Mouse (Mus musculus): ENCODE measurements around the gene Tbc1d17. TPM values are rescaled to one million over a fixed set of nuclear protein-coding genes. Genes with fewer than 3 reads are reported as not detected.

Tbc1d17 gene
- polyA plus RNA-seq, 1 experiment: 46.7 TPM

GRCm38 (mm10) chr7:44792781-44793180, 56.1 kb downstream of the Tbc1d17 start:
- Histone ChIP-seq H3K27ac (ENCODE audit: insufficient read depth, low read length) (no peak overlapping the region), H3K27me3 (ENCODE audit: control insufficient read depth, insufficient read depth, low read length, poor library complexity, severe bottlenecking) (no peaks in the 10 kb centered on the region), H3K36me3 (ENCODE audit: control insufficient read depth, insufficient read depth, low read length, poor library complexity, severe bottlenecking) (no peaks in the 10 kb centered on the region), H3K9me3 (replicated peaks; ENCODE audit: control insufficient read depth, insufficient read depth, low read length, poor library complexity, severe bottlenecking) (peaks cover 17% of the 10 kb centered on the region; the same call in 1 of the 2 replicates), H3K4me1 (ENCODE audit: control insufficient read depth, insufficient read depth, low read length) (no peaks in the 10 kb centered on the region), H3K4me3 (ENCODE audit: low read depth, low read length) (no peak overlapping the region), H3K9ac (ENCODE audit: low read depth, poor library complexity, severe bottlenecking) (no peak overlapping the region)
- no peak for TF ChIP-seq POLR2A (IDR thresholded peaks at IDR 0.05; ENCODE audit: insufficient read depth, low read length)
- no peak for TF ChIP-seq CTCF (IDR thresholded peaks at IDR 0.05; ENCODE audit: low read depth, low read length)
- no peak for TF ChIP-seq EP300 (IDR thresholded peaks at IDR 0.05; ENCODE audit: insufficient read depth, low read depth, low read length)

- Histone ChIP-seq H3K4me3 (ENCODE audit: low read depth, low read length) (no peak overlapping the region), H3K27ac (ENCODE audit: insufficient read depth, low read length) (no peak overlapping the region), H3K36me3 (ENCODE audit: control insufficient read depth, insufficient read depth, low read length, poor library complexity, severe bottlenecking) (no peaks in the 10 kb centered on the region), H3K27me3 (ENCODE audit: control insufficient read depth, insufficient read depth, low read length, poor library complexity, severe bottlenecking) (no peaks in the 10 kb centered on the region), H3K4me1 (ENCODE audit: control insufficient read depth, insufficient read depth, low read length) (no peaks in the 10 kb centered on the region), H3K9me3 (replicated peaks; ENCODE audit: control insufficient read depth, insufficient read depth, low read length, poor library complexity, severe bottlenecking) (0 out of 2 replicates have a peak, but pooled peaks cover 5% of the 10 kb centered on the region), H3K9ac (ENCODE audit: low read depth, poor library complexity, severe bottlenecking) (no peak overlapping the region)
- no peak for TF ChIP-seq CTCF (IDR thresholded peaks at IDR 0.05; ENCODE audit: low read depth, low read length)
- no peak for TF ChIP-seq POLR2A (IDR thresholded peaks at IDR 0.05; ENCODE audit: insufficient read depth, low read length)
- TF ChIP-seq EP300 (IDR thresholded peaks at IDR 0.05; ENCODE audit: insufficient read depth, low read depth, low read length): no peak
Observed at GRCm38 (mm10) chr7:44790066-44790465, 58.8 kb downstream of the Tbc1d17 start.

GRCm38 (mm10) chr7:44789531-44789930, 59.3 kb downstream of the Tbc1d17 start:
- no peak overlapping the region for H3K27ac ChIP-seq (ENCODE audit: insufficient read depth, low read length)
- H3K4me1 ChIP-seq (ENCODE audit: control insufficient read depth, insufficient read depth, low read length): no peaks in the 10 kb centered on the region
- H3K27me3 ChIP-seq (ENCODE audit: control insufficient read depth, insufficient read depth, low read length, poor library complexity, severe bottlenecking): no peaks in the 10 kb centered on the region
- H3K9me3 ChIP-seq (replicated peaks; ENCODE audit: control insufficient read depth, insufficient read depth, low read length, poor library complexity, severe bottlenecking): 0 out of 2 replicates have a peak, but pooled peaks cover 5% of the 10 kb centered on the region
- TF ChIP-seq EP300 (IDR thresholded peaks at IDR 0.05; ENCODE audit: insufficient read depth, low read depth, low read length) (no peak), CTCF (IDR thresholded peaks at IDR 0.05; ENCODE audit: low read depth, low read length) (no peak), POLR2A (IDR thresholded peaks at IDR 0.05; ENCODE audit: insufficient read depth, low read length) (no peak)
- H3K36me3 ChIP-seq (ENCODE audit: control insufficient read depth, insufficient read depth, low read length, poor library complexity, severe bottlenecking): no peaks in the 10 kb centered on the region
- H3K4me3 ChIP-seq (ENCODE audit: low read depth, low read length): no peak overlapping the region
- H3K9ac ChIP-seq (ENCODE audit: low read depth, poor library complexity, severe bottlenecking): no peak overlapping the region

Other genes starting within 250 kb of the Tbc1d17 start
- 14.7 and 16.5 TPM in 2 replicates for gene Myh14, start 178.2 kb downstream of the Tbc1d17 start, polyA plus RNA-seq (2011; ENCODE audit: insufficient read depth, insufficient read length, low read depth, missing spikeins)
- 1.8 and 2.2 TPM in 2 replicates for gene Izumo2, start 140.3 kb downstream of the Tbc1d17 start, polyA plus RNA-seq (2011; ENCODE audit: insufficient read depth, insufficient read length, low read depth, missing spikeins)
- gene Vrk3, start 100.7 kb downstream of the Tbc1d17 start, polyA plus RNA-seq (2011; ENCODE audit: insufficient read depth, insufficient read length, low read depth, missing spikeins): 52.2 and 62.7 TPM in 2 replicates
- 24.4 and 28.4 TPM in 2 replicates for gene Zfp473, start 98.0 kb downstream of the Tbc1d17 start, polyA plus RNA-seq (2011; ENCODE audit: insufficient read depth, insufficient read length, low read depth, missing spikeins)
- gene Nup62, start 33.0 kb downstream of the Tbc1d17 start, polyA plus RNA-seq (2011; ENCODE audit: insufficient read depth, insufficient read length, low read depth, missing spikeins): 90.6 and 109 TPM in 2 replicates
- 4.7 and 6.4 TPM in 2 replicates for gene Il4i1, start 32.7 kb downstream of the Tbc1d17 start, polyA plus RNA-seq (2011; ENCODE audit: insufficient read depth, insufficient read length, low read depth, missing spikeins)
- gene Atf5, start 32.4 kb downstream of the Tbc1d17 start, polyA plus RNA-seq (2011; ENCODE audit: insufficient read depth, insufficient read length, low read depth, missing spikeins): 9.6 and 14.6 TPM in 2 replicates
- gene Akt1s1, start 88 bp downstream of the Tbc1d17 start, polyA plus RNA-seq (2011; ENCODE audit: insufficient read depth, insufficient read length, low read depth, missing spikeins): 38.1 and 38.3 TPM in 2 replicates
- 22.3 and 30.3 TPM in 2 replicates for gene Pnkp, start 8.1 kb upstream of the Tbc1d17 start, polyA plus RNA-seq (2011; ENCODE audit: insufficient read depth, insufficient read length, low read depth, missing spikeins)
- 153 and 160 TPM in 2 replicates for gene Ptov1, start 20.7 kb upstream of the Tbc1d17 start, polyA plus RNA-seq (2011; ENCODE audit: insufficient read depth, insufficient read length, low read depth, missing spikeins)
- gene Med25, start 43.6 kb upstream of the Tbc1d17 start, polyA plus RNA-seq (2011; ENCODE audit: insufficient read depth, insufficient read length, low read depth, missing spikeins): 54.0 and 65.6 TPM in 2 replicates
- gene Fuz, start 47.0 kb upstream of the Tbc1d17 start, polyA plus RNA-seq (2011; ENCODE audit: insufficient read depth, insufficient read length, low read depth, missing spikeins): 15.5 and 17.5 TPM in 2 replicates
- gene Ap2a1, start 80.4 kb upstream of the Tbc1d17 start, polyA plus RNA-seq (2011; ENCODE audit: insufficient read depth, insufficient read length, low read depth, missing spikeins): 88.5 and 107 TPM in 2 replicates
- gene Tsks, start 94.1 kb upstream of the Tbc1d17 start, polyA plus RNA-seq (2011; ENCODE audit: insufficient read depth, insufficient read length, low read depth, missing spikeins): not detected in 2 replicates
- 73.3 and 84.5 TPM in 2 replicates for gene Cpt1c, start 125.8 kb upstream of the Tbc1d17 start, polyA plus RNA-seq (2011; ENCODE audit: insufficient read depth, insufficient read length, low read depth, missing spikeins)
- 461 and 485 TPM in 2 replicates for gene Prmt1, start 137.5 kb upstream of the Tbc1d17 start, polyA plus RNA-seq (2011; ENCODE audit: insufficient read depth, insufficient read length, low read depth, missing spikeins)
- 56.1 and 57.5 TPM in 2 replicates for gene Irf3, start 148.6 kb upstream of the Tbc1d17 start, polyA plus RNA-seq (2011; ENCODE audit: insufficient read depth, insufficient read length, low read depth, missing spikeins)
- 41.9 and 46.8 TPM in 2 replicates for gene Bcl2l12, start 149.6 kb upstream of the Tbc1d17 start, polyA plus RNA-seq (2011; ENCODE audit: insufficient read depth, insufficient read length, low read depth, missing spikeins)
- 64.2 and 73.2 TPM in 2 replicates for gene Scaf1, start 167.3 kb upstream of the Tbc1d17 start, polyA plus RNA-seq (2011; ENCODE audit: insufficient read depth, insufficient read length, low read depth, missing spikeins)
- gene Rras, start 168.9 kb upstream of the Tbc1d17 start, polyA plus RNA-seq (2011; ENCODE audit: insufficient read depth, insufficient read length, low read depth, missing spikeins): 72.4 and 80.4 TPM in 2 replicates
- 35.0 and 35.5 TPM in 2 replicates for gene Prr12, start 203.8 kb upstream of the Tbc1d17 start, polyA plus RNA-seq (2011; ENCODE audit: insufficient read depth, insufficient read length, low read depth, missing spikeins)
- 58.1 and 62.4 TPM in 2 replicates for gene Nosip, start 213.3 kb upstream of the Tbc1d17 start, polyA plus RNA-seq (2011; ENCODE audit: insufficient read depth, insufficient read length, low read depth, missing spikeins)
- gene Prrg2, start 213.6 kb upstream of the Tbc1d17 start, polyA plus RNA-seq (2011; ENCODE audit: insufficient read depth, insufficient read length, low read depth, missing spikeins): 7.7 and 12.0 TPM in 2 replicates
- 66.7 and 88.2 TPM in 2 replicates for gene Rcn3, start 243.1 kb upstream of the Tbc1d17 start, polyA plus RNA-seq (2011; ENCODE audit: insufficient read depth, insufficient read length, low read depth, missing spikeins)